Mouse (Mus musculus): ENCODE measurements at regions not wholly inside any gene's neighbourhood (a gene's known extent, or its start where the extent isn't known, plus 50 kb on each side); places are given as distances from the start of the nearest gene placed in this dataset.

GRCm38 (mm10) chr4:153001761-153002160 is 480.9 kb downstream of the Ajap1 start:
- TF ChIP-seq CTCF (IDR thresholded peaks at IDR 0.05; ENCODE audit: control insufficient read depth, insufficient read depth, insufficient read length) (no peak), CEBPB (IDR thresholded peaks at IDR 0.05; ENCODE audit: low read depth) (no peak), MAX (IDR thresholded peaks at IDR 0.05) (no peak)

Measured in C2C12 (cell line).